Mouse (Mus musculus): ENCODE results near the gene Plcz1. TPM values are rescaled to one million over a fixed set of nuclear protein-coding genes. Genes with fewer than 3 reads are reported as not detected.

The Plcz1 gene
- polyA plus RNA-seq, 1 experiment, result not detected

- H3K36me3 ChIP-seq (ENCODE audit: control insufficient read depth, insufficient read depth, low read length), result no peaks in the 10 kb centered on the region
- H3K27ac ChIP-seq (ENCODE audit: insufficient read depth, low read length), result no peak within 1 kb of the TSS
- H3K27me3 ChIP-seq (ENCODE audit: control insufficient read depth, insufficient read depth, low read length), result no peaks in the 10 kb centered on the region
- whole genome bisulfite sequencing, result 85% methylated on average over 7 of the region's 7 CpGs
- H3K4me3 ChIP-seq (ENCODE audit: extremely low read depth, insufficient read depth, insufficient read length), result no peak within 1 kb of the TSS
- no peak for DNase-seq (ENCODE audit: low read depth in 1 of 2, low spot score in 2 of 2)
- TF ChIP-seq POLR2A (IDR thresholded peaks at IDR 0.05; ENCODE audit: low read depth, low read length), result no peak
- TF ChIP-seq CTCF (IDR thresholded peaks at IDR 0.05; ENCODE audit: extremely low read depth, insufficient read depth, insufficient read length, insufficient replicate concordance), result no peak
- H3K4me1 ChIP-seq (ENCODE audit: control insufficient read depth, insufficient read depth, insufficient read length), result no peaks in the 10 kb centered on the region
These were observed 305 bp downstream of the Plcz1 start, which contains the start of gene Capza3 for GRCm38 (mm10) chr6:140040952-140041351. TSS of gene Capza3 (plus strand) at chr6:140041252.

- WGBS, result 84% methylated on average over 7 of the region's 7 CpGs
- H3K4me3 ChIP-seq (ENCODE audit: extremely low read depth, insufficient read depth, insufficient read length), result no peak overlapping the region
- H3K27ac ChIP-seq (ENCODE audit: insufficient read depth, low read length), result no peak overlapping the region
- TF ChIP-seq CTCF (IDR thresholded peaks at IDR 0.05; ENCODE audit: extremely low read depth, insufficient read depth, insufficient read length, insufficient replicate concordance), result no peak
- no peak for TF ChIP-seq POLR2A (IDR thresholded peaks at IDR 0.05; ENCODE audit: low read depth, low read length)
- no peaks in the 10 kb centered on the region for H3K27me3 ChIP-seq (ENCODE audit: control insufficient read depth, insufficient read depth, low read length)
- DNase-seq (ENCODE audit: low read depth in 1 of 2, low spot score in 2 of 2), result no peak
- H3K36me3 ChIP-seq (ENCODE audit: control insufficient read depth, insufficient read depth, low read length), result no peaks in the 10 kb centered on the region
- H3K4me1 ChIP-seq (ENCODE audit: control insufficient read depth, insufficient read depth, insufficient read length), result no peaks in the 10 kb centered on the region
These were observed 16.9 kb downstream of the Plcz1 start for GRCm38 (mm10) chr6:140024404-140024803.

- H3K4me3 ChIP-seq (ENCODE audit: extremely low read depth, insufficient read depth, insufficient read length), result no peak overlapping the region
- no peak overlapping the region for H3K27ac ChIP-seq (ENCODE audit: insufficient read depth, low read length)
- 76% methylated on average over 3 of the region's 3 CpGs for WGBS
- no peaks in the 10 kb centered on the region for H3K4me1 ChIP-seq (ENCODE audit: control insufficient read depth, insufficient read depth, insufficient read length)
- no peak for DNase-seq (ENCODE audit: low read depth in 1 of 2, low spot score in 2 of 2)
- no peaks in the 10 kb centered on the region for H3K36me3 ChIP-seq (ENCODE audit: control insufficient read depth, insufficient read depth, low read length)
- H3K27me3 ChIP-seq (ENCODE audit: control insufficient read depth, insufficient read depth, low read length), result no peaks in the 10 kb centered on the region
- TF ChIP-seq POLR2A (IDR thresholded peaks at IDR 0.05; ENCODE audit: low read depth, low read length) (no peak), CTCF (IDR thresholded peaks at IDR 0.05; ENCODE audit: extremely low read depth, insufficient read depth, insufficient read length, insufficient replicate concordance) (no peak)
These were observed 36.1 kb downstream of the Plcz1 start for GRCm38 (mm10) chr6:140005181-140005580.

- no peak for TF ChIP-seq POLR2A (IDR thresholded peaks at IDR 0.05; ENCODE audit: low read depth, low read length)
- no peak for TF ChIP-seq CTCF (IDR thresholded peaks at IDR 0.05; ENCODE audit: extremely low read depth, insufficient read depth, insufficient read length, insufficient replicate concordance)
- 84% methylated on average over 10 of the region's 10 CpGs for WGBS
- no peak for DNase-seq (ENCODE audit: low read depth in 1 of 2, low spot score in 2 of 2)
These were observed 51.7 kb downstream of the Plcz1 start for GRCm38 (mm10) chr6:139989597-139989996.

GRCm38 (mm10) chr6:139989075-139989474 is 52.2 kb downstream of the Plcz1 start:
- H3K4me1 ChIP-seq (ENCODE audit: control insufficient read depth, insufficient read depth, insufficient read length), result no peaks in the 10 kb centered on the region
- WGBS, result 92% methylated on average over 6 of the region's 6 CpGs
- TF ChIP-seq POLR2A (IDR thresholded peaks at IDR 0.05; ENCODE audit: low read depth, low read length) (no peak), CTCF (IDR thresholded peaks at IDR 0.05; ENCODE audit: extremely low read depth, insufficient read depth, insufficient read length, insufficient replicate concordance) (no peak)

More at GRCm38 (mm10) chr6:139989597-139989996, 51.7 kb downstream of the Plcz1 start:
- Histone ChIP-seq H3K27ac (ENCODE audit: insufficient read depth, low read length) (no peak overlapping the region), H3K4me1 (ENCODE audit: control insufficient read depth, insufficient read depth, insufficient read length) (no peaks in the 10 kb centered on the region), H3K27me3 (ENCODE audit: control insufficient read depth, insufficient read depth, low read length) (no peaks in the 10 kb centered on the region), H3K4me3 (ENCODE audit: extremely low read depth, insufficient read depth, insufficient read length) (no peak overlapping the region), H3K36me3 (ENCODE audit: control insufficient read depth, insufficient read depth, low read length) (no peaks in the 10 kb centered on the region)

GRCm38 (mm10) chr6:139986564-139986963 is 54.7 kb downstream of the Plcz1 start:
- H3K27me3 ChIP-seq (ENCODE audit: control insufficient read depth, insufficient read depth, low read length), result no peaks in the 10 kb centered on the region
- no peaks in the 10 kb centered on the region for H3K36me3 ChIP-seq (ENCODE audit: control insufficient read depth, insufficient read depth, low read length)
- no peak overlapping the region for H3K4me3 ChIP-seq (ENCODE audit: extremely low read depth, insufficient read depth, insufficient read length)
- 83% methylated on average over 2 of the region's 2 CpGs for WGBS
- TF ChIP-seq POLR2A (IDR thresholded peaks at IDR 0.05; ENCODE audit: low read depth, low read length) (no peak), CTCF (IDR thresholded peaks at IDR 0.05; ENCODE audit: extremely low read depth, insufficient read depth, insufficient read length, insufficient replicate concordance) (no peak)
- no peak overlapping the region for H3K27ac ChIP-seq (ENCODE audit: insufficient read depth, low read length)
- no peak for DNase-seq (ENCODE audit: low read depth in 1 of 2, low spot score in 2 of 2)
- H3K4me1 ChIP-seq (ENCODE audit: control insufficient read depth, insufficient read depth, insufficient read length), result no peaks in the 10 kb centered on the region

More at GRCm38 (mm10) chr6:139989075-139989474, 52.2 kb downstream of the Plcz1 start:
- Histone ChIP-seq H3K27me3 (ENCODE audit: control insufficient read depth, insufficient read depth, low read length) (no peaks in the 10 kb centered on the region), H3K36me3 (ENCODE audit: control insufficient read depth, insufficient read depth, low read length) (no peaks in the 10 kb centered on the region), H3K27ac (ENCODE audit: insufficient read depth, low read length) (no peak overlapping the region), H3K4me3 (ENCODE audit: extremely low read depth, insufficient read depth, insufficient read length) (no peak overlapping the region)
- DNase-seq (ENCODE audit: low read depth in 1 of 2, low spot score in 2 of 2), result no peak

- H3K27ac ChIP-seq (ENCODE audit: insufficient read depth, low read length), result no peak overlapping the region
- H3K4me1 ChIP-seq (ENCODE audit: control insufficient read depth, insufficient read depth, insufficient read length), result no peaks in the 10 kb centered on the region
- H3K27me3 ChIP-seq (ENCODE audit: control insufficient read depth, insufficient read depth, low read length), result no peaks in the 10 kb centered on the region
- H3K4me3 ChIP-seq (ENCODE audit: extremely low read depth, insufficient read depth, insufficient read length), result no peak overlapping the region
- no peak for DNase-seq (ENCODE audit: low read depth in 1 of 2, low spot score in 2 of 2)
- TF ChIP-seq POLR2A (IDR thresholded peaks at IDR 0.05; ENCODE audit: low read depth, low read length) (no peak), CTCF (IDR thresholded peaks at IDR 0.05; ENCODE audit: extremely low read depth, insufficient read depth, insufficient read length, insufficient replicate concordance) (no peak)
- WGBS, result 88% methylated on average over 3 of the region's 3 CpGs
- H3K36me3 ChIP-seq (ENCODE audit: control insufficient read depth, insufficient read depth, low read length), result no peaks in the 10 kb centered on the region
These were observed 57.2 kb downstream of the Plcz1 start for GRCm38 (mm10) chr6:139984069-139984468.

Data from spleen, adult 2 months (tissue).